Mouse (Mus musculus): ENCODE measurements around the gene Shroom2.

Shroom2 gene

GRCm38 (mm10) chrX:152703624-152704023 lies 65.6 kb downstream of the Shroom2 start:
- no peak for DNase-seq (ENCODE audit: low read depth, low spot score)

- DNase-seq (ENCODE audit: low read depth, low spot score): no peak
Measured at GRCm38 (mm10) chrX:152701679-152702078, 67.6 kb downstream of the Shroom2 start.

- no peak for DNase-seq (ENCODE audit: low read depth, low spot score)
Measured at GRCm38 (mm10) chrX:152690788-152691291, 78.4 kb downstream of the Shroom2 start.

- no peak for DNase-seq (ENCODE audit: low read depth, low spot score)
Measured at GRCm38 (mm10) chrX:152679190-152679814, 90.0 kb downstream of the Shroom2 start.

- DNase-seq (ENCODE audit: low read depth, low spot score): peak; percentile 6
Measured at GRCm38 (mm10) chrX:152676357-152676756, 92.9 kb downstream of the Shroom2 start.

GRCm38 (mm10) chrX:152673431-152673830 lies 95.8 kb downstream of the Shroom2 start:
- no peak for DNase-seq (ENCODE audit: low read depth, low spot score)

GRCm38 (mm10) chrX:152657363-152658036 lies 111.8 kb downstream of the Shroom2 start:
- no peak for DNase-seq (ENCODE audit: low read depth, low spot score)

GRCm38 (mm10) chrX:152656609-152656939 lies 112.7 kb downstream of the Shroom2 start:
- no peak for DNase-seq (ENCODE audit: low read depth, low spot score)

GRCm38 (mm10) chrX:152655796-152656608 lies 113.3 kb downstream of the Shroom2 start:
- no peak for DNase-seq (ENCODE audit: low read depth, low spot score)

- DNase-seq (ENCODE audit: low read depth, low spot score): no peak
Measured at GRCm38 (mm10) chrX:152652676-152653075, 116.6 kb downstream of the Shroom2 start.

- no peak for DNase-seq (ENCODE audit: low read depth, low spot score)
Measured at GRCm38 (mm10) chrX:152644827-152645226, 124.4 kb downstream of the Shroom2 start.

- DNase-seq (ENCODE audit: low read depth, low spot score): no peak
Measured at GRCm38 (mm10) chrX:152643679-152644638, 125.3 kb downstream of the Shroom2 start.

- DNase-seq (ENCODE audit: low read depth, low spot score): no peak
Measured at GRCm38 (mm10) chrX:152643201-152643600, 126.1 kb downstream of the Shroom2 start.

- DNase-seq (ENCODE audit: low read depth, low spot score): no peak
Measured at GRCm38 (mm10) chrX:152642627-152643026, 126.6 kb downstream of the Shroom2 start.

GRCm38 (mm10) chrX:152635397-152635796 lies 133.9 kb downstream of the Shroom2 start:
- DNase-seq (ENCODE audit: low read depth, low spot score): no peak

- DNase-seq (ENCODE audit: low read depth, low spot score): no peak
Measured at GRCm38 (mm10) chrX:152621407-152621806, 147.9 kb downstream of the Shroom2 start.

GRCm38 (mm10) chrX:152620917-152621316 lies 148.3 kb downstream of the Shroom2 start:
- no peak for DNase-seq (ENCODE audit: low read depth, low spot score)

- peak; percentile 29 for DNase-seq (ENCODE audit: low read depth, low spot score)
Measured at GRCm38 (mm10) chrX:152618464-152618863, 150.8 kb downstream of the Shroom2 start.

- no peak for DNase-seq (ENCODE audit: low read depth, low spot score)
Measured at GRCm38 (mm10) chrX:152563034-152563433, 206.2 kb downstream of the Shroom2 start, which contains the start of gene Cldn34a. Cldn34a (plus strand) TSS chrX:152563334.

Data from forelimb bud, embryonic 11.5 days (tissue).